Mouse (Mus musculus): Measurements from ENCODE around the gene C2. TPM values are rescaled to one million over a fixed set of nuclear protein-coding genes. Genes with fewer than 3 reads are reported as not detected.

Gene C2
- polyA plus RNA-seq, 1 experiment from 2014 or later: 1.7 TPM

- H3K9ac ChIP-seq (replicated peaks; ENCODE audit: low read depth, low read length): peak within 1 kb of the TSS; percentile 79
- ATAC-seq: peak; percentile 98
- no peaks in the 10 kb centered on the region for H3K27me3 ChIP-seq (replicated peaks; ENCODE audit: control insufficient read depth, insufficient read depth, low read length)
- WGBS: under 1% methylated on average over 64 of the region's 65 CpGs
- no peaks in the 10 kb centered on the region for H3K9me3 ChIP-seq (ENCODE audit: control insufficient read depth, low read length)
- peak within 1 kb of the TSS; percentile 90 for H3K4me3 ChIP-seq (replicated peaks; ENCODE audit: low read length)
- 0 out of 2 replicates have a peak within 1 kb of the TSS, but pooled peaks have one; percentile 30 for H3K27ac ChIP-seq (ENCODE audit: low read length)
- H3K4me1 ChIP-seq (replicated peaks; ENCODE audit: control insufficient read depth, insufficient read depth, low read length): peaks cover 18% of the 10 kb centered on the region
- peaks cover 16% of the 10 kb centered on the region; the same call in 1 of the 2 replicates for H3K36me3 ChIP-seq (ENCODE audit: control insufficient read depth, insufficient read depth)
- H3K4me2 ChIP-seq (ENCODE audit: low read length): peak within 1 kb of the TSS; percentile 95
Observed at GRCm38 (mm10) chr17:34849722-34850516, 48.1 kb downstream of the C2 start, which contains the start of the genes Skiv2l and Nelfe. Gene Skiv2l, minus strand, starts transcription at chr17:34850210. Gene Nelfe, plus strand, starts transcription at chr17:34850391.

GRCm38 (mm10) chr17:34847615-34848014, 50.5 kb downstream of the C2 start:
- 95% methylated on average over 7 of the region's 7 CpGs for WGBS
- no peak for ATAC-seq
- Histone ChIP-seq H3K9me3 (ENCODE audit: control insufficient read depth, low read length) (no peaks in the 10 kb centered on the region), H3K9ac (replicated peaks; ENCODE audit: low read depth, low read length) (no peak overlapping the region), H3K36me3 (ENCODE audit: control insufficient read depth, insufficient read depth) (peaks cover 16% of the 10 kb centered on the region; the same call in 1 of the 2 replicates), H3K4me3 (replicated peaks; ENCODE audit: low read length) (no peak overlapping the region), H3K4me1 (replicated peaks; ENCODE audit: control insufficient read depth, insufficient read depth, low read length) (peaks cover 18% of the 10 kb centered on the region), H3K4me2 (ENCODE audit: low read length) (no peak overlapping the region), H3K27me3 (replicated peaks; ENCODE audit: control insufficient read depth, insufficient read depth, low read length) (no peaks in the 10 kb centered on the region), H3K27ac (ENCODE audit: low read length) (no peak overlapping the region)

- no peak overlapping the region for H3K4me2 ChIP-seq (ENCODE audit: low read length)
- H3K27ac ChIP-seq (ENCODE audit: low read length): no peak overlapping the region
- no peaks in the 10 kb centered on the region for H3K9me3 ChIP-seq (ENCODE audit: control insufficient read depth, low read length)
- H3K4me3 ChIP-seq (replicated peaks; ENCODE audit: low read length): no peak overlapping the region
- no peaks in the 10 kb centered on the region for H3K27me3 ChIP-seq (replicated peaks; ENCODE audit: control insufficient read depth, insufficient read depth, low read length)
- H3K4me1 ChIP-seq (replicated peaks; ENCODE audit: control insufficient read depth, insufficient read depth, low read length): peaks cover 18% of the 10 kb centered on the region
- no peak overlapping the region for H3K9ac ChIP-seq (replicated peaks; ENCODE audit: low read depth, low read length)
- peaks cover 14% of the 10 kb centered on the region; the same call in 1 of the 2 replicates for H3K36me3 ChIP-seq (ENCODE audit: control insufficient read depth, insufficient read depth)
- WGBS: 88% methylated on average over 6 of the region's 6 CpGs
- ATAC-seq: no peak
Observed at GRCm38 (mm10) chr17:34847192-34847591, 50.9 kb downstream of the C2 start.

GRCm38 (mm10) chr17:34844884-34845283, 53.2 kb downstream of the C2 start:
- WGBS: 93% methylated on average over 13 of the region's 13 CpGs
- no peak overlapping the region for H3K9ac ChIP-seq (replicated peaks; ENCODE audit: low read depth, low read length)
- ATAC-seq: no peak
- no peak overlapping the region for H3K27ac ChIP-seq (ENCODE audit: low read length)
- peaks cover 20% of the 10 kb centered on the region for H3K36me3 ChIP-seq (ENCODE audit: control insufficient read depth, insufficient read depth)
- peaks cover 8% of the 10 kb centered on the region for H3K4me1 ChIP-seq (replicated peaks; ENCODE audit: control insufficient read depth, insufficient read depth, low read length)
- H3K4me2 ChIP-seq (ENCODE audit: low read length): no peak overlapping the region
- no peaks in the 10 kb centered on the region for H3K27me3 ChIP-seq (replicated peaks; ENCODE audit: control insufficient read depth, insufficient read depth, low read length)
- no peaks in the 10 kb centered on the region for H3K9me3 ChIP-seq (ENCODE audit: control insufficient read depth, low read length)
- no peak overlapping the region for H3K4me3 ChIP-seq (replicated peaks; ENCODE audit: low read length)

GRCm38 (mm10) chr17:34840736-34841307, 57.2 kb downstream of the C2 start:
- ATAC-seq: no peak
- WGBS: 89% methylated on average over 6 of the region's 6 CpGs
- Histone ChIP-seq H3K9ac (replicated peaks; ENCODE audit: low read depth, low read length) (no peak overlapping the region), H3K4me3 (replicated peaks; ENCODE audit: low read length) (no peak overlapping the region), H3K36me3 (ENCODE audit: control insufficient read depth, insufficient read depth) (peaks cover 24% of the 10 kb centered on the region), H3K4me2 (ENCODE audit: low read length) (no peak overlapping the region), H3K4me1 (replicated peaks; ENCODE audit: control insufficient read depth, insufficient read depth, low read length) (peaks cover 18% of the 10 kb centered on the region), H3K9me3 (ENCODE audit: control insufficient read depth, low read length) (no peaks in the 10 kb centered on the region), H3K27ac (ENCODE audit: low read length) (no peak overlapping the region), H3K27me3 (replicated peaks; ENCODE audit: control insufficient read depth, insufficient read depth, low read length) (no peaks in the 10 kb centered on the region)

GRCm38 (mm10) chr17:34838785-34839184, 59.3 kb downstream of the C2 start:
- Histone ChIP-seq H3K27me3 (replicated peaks; ENCODE audit: control insufficient read depth, insufficient read depth, low read length) (no peaks in the 10 kb centered on the region), H3K4me1 (replicated peaks; ENCODE audit: control insufficient read depth, insufficient read depth, low read length) (peaks cover 26% of the 10 kb centered on the region), H3K4me3 (replicated peaks; ENCODE audit: low read length) (no peak overlapping the region), H3K9ac (replicated peaks; ENCODE audit: low read depth, low read length) (no peak overlapping the region), H3K4me2 (ENCODE audit: low read length) (no peak overlapping the region), H3K27ac (ENCODE audit: low read length) (no peak overlapping the region), H3K36me3 (ENCODE audit: control insufficient read depth, insufficient read depth) (peaks cover 15% of the 10 kb centered on the region), H3K9me3 (ENCODE audit: control insufficient read depth, low read length) (no peaks in the 10 kb centered on the region)
- 90% methylated on average over 7 of the region's 7 CpGs for WGBS
- ATAC-seq: no peak

GRCm38 (mm10) chr17:34837464-34838324, 60.4 kb downstream of the C2 start:
- peak overlapping the region; percentile 99 for H3K4me2 ChIP-seq (ENCODE audit: low read length)
- peak overlapping the region; percentile 93 for H3K4me3 ChIP-seq (replicated peaks; ENCODE audit: low read length)
- WGBS: 44% methylated on average over 43 of the region's 43 CpGs
- no peaks in the 10 kb centered on the region for H3K9me3 ChIP-seq (ENCODE audit: control insufficient read depth, low read length)
- H3K4me1 ChIP-seq (replicated peaks; ENCODE audit: control insufficient read depth, insufficient read depth, low read length): peaks cover 26% of the 10 kb centered on the region
- H3K9ac ChIP-seq (replicated peaks; ENCODE audit: low read depth, low read length): peak overlapping the region; percentile 87
- H3K27me3 ChIP-seq (replicated peaks; ENCODE audit: control insufficient read depth, insufficient read depth, low read length): no peaks in the 10 kb centered on the region
- no peak overlapping the region; the same call in 1 of the 2 replicates for H3K27ac ChIP-seq (ENCODE audit: low read length)
- peaks cover 16% of the 10 kb centered on the region for H3K36me3 ChIP-seq (ENCODE audit: control insufficient read depth, insufficient read depth)
- peak; percentile 16 for ATAC-seq

- H3K9me3 ChIP-seq (ENCODE audit: control insufficient read depth, low read length): no peaks in the 10 kb centered on the region
- H3K4me3 ChIP-seq (replicated peaks; ENCODE audit: low read length): peak within 1 kb of the TSS; percentile 93
- ATAC-seq: peak; percentile 93
- WGBS: under 1% methylated on average over 40 of the region's 40 CpGs
- H3K27ac ChIP-seq (ENCODE audit: low read length): peak within 1 kb of the TSS; percentile 86
- peaks cover 14% of the 10 kb centered on the region for H3K36me3 ChIP-seq (ENCODE audit: control insufficient read depth, insufficient read depth)
- H3K4me1 ChIP-seq (replicated peaks; ENCODE audit: control insufficient read depth, insufficient read depth, low read length): peaks cover 26% of the 10 kb centered on the region
- peak within 1 kb of the TSS; percentile 99 for H3K4me2 ChIP-seq (ENCODE audit: low read length)
- H3K9ac ChIP-seq (replicated peaks; ENCODE audit: low read depth, low read length): peak within 1 kb of the TSS; percentile 87
- no peaks in the 10 kb centered on the region for H3K27me3 ChIP-seq (replicated peaks; ENCODE audit: control insufficient read depth, insufficient read depth, low read length)
Observed at GRCm38 (mm10) chr17:34836856-34837221, 61.2 kb downstream of the C2 start, which contains the start of the genes Stk19 and Dxo. Gene Stk19, minus strand, starts transcription at chr17:34836945. Gene Dxo, plus strand, starts transcription at chr17:34837019.
